Mouse (Mus musculus): Measurements from ENCODE around the gene Rgs3.

DNA sequence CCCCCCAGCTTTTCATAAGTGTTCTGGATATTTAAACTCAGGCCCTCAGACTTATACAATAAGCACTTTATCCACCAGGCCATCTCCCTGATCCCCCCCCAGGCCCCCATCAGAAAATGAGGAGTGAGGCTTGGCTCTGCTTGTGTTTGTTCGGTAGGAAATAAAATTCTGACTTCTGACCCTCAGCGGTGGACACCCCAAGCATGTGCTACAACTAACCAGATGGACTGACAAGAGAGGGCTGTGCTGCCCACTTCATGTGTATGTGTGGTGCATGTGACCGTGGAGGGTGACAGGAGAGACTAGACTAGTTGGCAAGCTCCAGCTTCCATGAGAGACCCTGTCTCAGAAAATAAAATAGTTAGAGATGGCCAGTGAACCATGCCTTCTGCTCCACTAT is 171.2 kb downstream of the Rgs3 start:
- TF ChIP-seq GATA1 (IDR thresholded peaks at IDR 0.05; ENCODE audit: borderline replicate concordance, low read length) (no peak), FLI1 (IDR thresholded peaks at IDR 0.05; ENCODE audit: low read length) (no peak)
